Mouse (Mus musculus) CD8-positive naive resting alpha-beta T cell, adult 2 months (primary cell): ENCODE results near the gene Syngap1.

Source experiments
- DNase-seq, 2 experiments: peaks; one replicate each; pipeline ENCODE4 v3.0.0; 2022; ENCODE audit warnings: low read depth in 2 of 2, low spot score in 2 of 2

The Syngap1 gene

GRCm38 (mm10) chr17:26990521-26990920 is 49.5 kb downstream of the Syngap1 start:
- no peak for DNase-seq

- no peak for DNase-seq
Observed at GRCm38 (mm10) chr17:26994410-26994809, 53.4 kb downstream of the Syngap1 start.

- DNase-seq, result no peak
Observed at GRCm38 (mm10) chr17:26995006-26995405, 54.0 kb downstream of the Syngap1 start.

GRCm38 (mm10) chr17:26995562-26995961 is 54.5 kb downstream of the Syngap1 start:
- DNase-seq, result no peak

- DNase-seq, result no peak
Observed at GRCm38 (mm10) chr17:26997661-26998060, 56.6 kb downstream of the Syngap1 start.

- peak; percentile 15 to 45 for DNase-seq
Observed at GRCm38 (mm10) chr17:26998283-26998682, 57.2 kb downstream of the Syngap1 start.

- DNase-seq, result peak; percentile 27 to 34
Observed at GRCm38 (mm10) chr17:26999996-27000395, 58.9 kb downstream of the Syngap1 start.

- DNase-seq, result peak; percentile 54 to 61
Observed at GRCm38 (mm10) chr17:27001151-27001550, 60.1 kb downstream of the Syngap1 start.

- DNase-seq, result peak; percentile 31 to 32
Observed at GRCm38 (mm10) chr17:27001889-27002288, 60.8 kb downstream of the Syngap1 start.

- peak; percentile 63 to 65 for DNase-seq
Observed at GRCm38 (mm10) chr17:27004431-27004830, 63.4 kb downstream of the Syngap1 start.

GRCm38 (mm10) chr17:27004903-27005485 is 63.9 kb downstream of the Syngap1 start:
- no peak for DNase-seq

GRCm38 (mm10) chr17:27005644-27006043 is 64.6 kb downstream of the Syngap1 start:
- DNase-seq, result no peak

GRCm38 (mm10) chr17:27008277-27008676 is 67.2 kb downstream of the Syngap1 start:
- no peak for DNase-seq

GRCm38 (mm10) chr17:27011167-27011566 is 70.1 kb downstream of the Syngap1 start:
- no peak for DNase-seq

- DNase-seq, result peak; percentile 57 to 73
Observed at GRCm38 (mm10) chr17:27011998-27012672, 71.1 kb downstream of the Syngap1 start.

GRCm38 (mm10) chr17:27012909-27013308 is 71.9 kb downstream of the Syngap1 start:
- DNase-seq, result no peak

- DNase-seq, result peak; percentile 78 to 88
Observed at GRCm38 (mm10) chr17:27017564-27018499, 76.8 kb downstream of the Syngap1 start.

GRCm38 (mm10) chr17:27018555-27019196 is 77.6 kb downstream of the Syngap1 start:
- no peak for DNase-seq

- DNase-seq, result no peak
Observed at GRCm38 (mm10) chr17:27021076-27021475, 80.0 kb downstream of the Syngap1 start.

- no peak for DNase-seq
Observed at GRCm38 (mm10) chr17:27021736-27022135, 80.7 kb downstream of the Syngap1 start.
